Mouse (Mus musculus) gastrocnemius, adult 18-20 months (tissue): Measurements from ENCODE around the gene N4bp1. TPM values are rescaled to one million over a fixed set of nuclear protein-coding genes. Genes with fewer than 3 reads are reported as not detected.

Experiments used
- DNase-seq: peaks from one replicate; pipeline ENCODE4 v3.0.0; 2021; ENCODE audit warnings: low spot score
- long read RNA-seq, 2 experiments: library from polyadenylated mRNA; stranded (forward); transcript quantifications; one replicate each; pipeline ENCODE4 v2.0.0; 2021
- total RNA-seq, 2 experiments: library from RNA; stranded (reverse); gene quantifications; 2 replicates each; pipeline ENCODE4 v1.2.3; 2021

N4bp1 gene
- total RNA-seq: 10 to 100 TPM; 16.4 to 18.2 TPM
- long read RNA-seq, experiment 1, full-length matches to known transcripts: 11 of 19 reads
- long read RNA-seq, experiment 1, partial matches to known transcripts: 2 of 19 reads
- long read RNA-seq, experiment 1, other reads (novel, unspliced or antisense): 6 of 19 reads
- long read RNA-seq, experiment 2, full-length matches to known transcripts: 3 of 13 reads
- long read RNA-seq, experiment 2, partial matches to known transcripts: 1 of 13 reads
- long read RNA-seq, experiment 2, other reads (novel, unspliced or antisense): 9 of 13 reads

DNA sequence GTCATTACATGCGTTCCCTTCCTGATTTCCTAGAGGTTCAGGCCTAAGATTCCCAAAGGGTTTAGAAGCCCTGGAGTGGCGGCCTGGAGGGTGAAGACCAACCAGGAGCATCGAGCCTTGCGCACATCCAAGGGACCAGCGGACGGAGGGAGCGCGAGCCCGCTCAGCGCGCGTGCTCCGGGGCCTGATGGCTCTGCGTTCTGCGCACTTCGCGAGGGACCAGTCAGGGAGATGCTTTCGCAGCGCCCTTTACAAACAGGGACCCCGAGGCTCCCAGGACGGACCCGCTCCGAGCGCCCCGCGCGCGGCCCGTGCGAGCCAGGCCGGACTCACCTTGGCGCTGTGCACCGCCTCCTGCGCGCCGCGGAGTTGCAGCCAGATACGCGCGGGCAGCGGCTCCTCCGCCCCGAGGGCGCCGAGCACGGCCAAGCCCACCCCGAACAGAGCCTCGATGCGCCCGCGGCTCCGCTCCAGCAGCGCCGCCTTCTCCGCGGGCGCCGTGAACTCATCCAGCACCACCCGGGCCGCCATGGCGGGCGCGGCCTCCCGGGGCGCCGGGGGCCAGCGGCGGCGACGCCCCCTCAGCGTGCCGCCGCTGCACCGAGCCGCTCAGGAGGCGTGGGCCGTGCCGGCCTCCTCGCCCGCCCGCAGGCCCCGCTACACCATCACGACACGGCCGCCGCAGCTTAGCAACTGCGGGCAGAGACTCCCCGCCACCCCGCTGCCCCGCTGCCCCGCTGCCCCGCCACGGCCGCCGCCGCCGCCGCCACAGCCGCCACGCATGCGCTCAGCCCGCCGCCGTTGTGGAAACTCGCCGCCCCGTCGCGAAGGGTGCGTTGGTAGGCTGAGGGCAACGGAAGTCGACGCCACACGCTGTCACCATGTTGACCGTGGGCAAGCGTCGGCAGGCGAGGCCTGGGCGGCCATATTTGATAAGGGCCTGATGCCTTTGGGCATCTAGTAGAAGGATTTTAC is at the start of gene N4bp1:
Gene N4bp1 (minus strand): TSS at position 770 of the 975 bp plus-strand sequence.
- peak; percentile 93 for DNase-seq

DNA sequence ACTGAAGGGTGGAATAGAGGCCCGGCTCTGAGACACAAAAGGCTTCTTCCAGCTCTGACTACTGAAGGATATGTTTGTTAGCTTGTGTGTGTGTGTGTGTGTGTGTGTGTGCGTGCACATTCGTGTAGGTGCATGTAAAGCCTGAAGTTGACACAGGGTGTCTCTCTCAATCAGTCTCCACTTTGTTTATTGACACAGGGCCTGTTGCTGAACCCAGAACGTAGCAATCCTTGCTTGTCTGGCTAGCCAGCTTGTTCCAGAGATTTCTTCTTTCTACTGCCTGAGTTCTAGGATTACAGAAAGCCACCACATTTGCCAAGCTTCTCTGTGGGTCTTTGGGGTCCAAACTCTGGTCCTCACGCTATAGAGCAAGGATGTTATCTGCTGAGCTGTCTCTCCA is 49.8 kb upstream of the N4bp1 start:
- DNase-seq: no peak

DNA sequence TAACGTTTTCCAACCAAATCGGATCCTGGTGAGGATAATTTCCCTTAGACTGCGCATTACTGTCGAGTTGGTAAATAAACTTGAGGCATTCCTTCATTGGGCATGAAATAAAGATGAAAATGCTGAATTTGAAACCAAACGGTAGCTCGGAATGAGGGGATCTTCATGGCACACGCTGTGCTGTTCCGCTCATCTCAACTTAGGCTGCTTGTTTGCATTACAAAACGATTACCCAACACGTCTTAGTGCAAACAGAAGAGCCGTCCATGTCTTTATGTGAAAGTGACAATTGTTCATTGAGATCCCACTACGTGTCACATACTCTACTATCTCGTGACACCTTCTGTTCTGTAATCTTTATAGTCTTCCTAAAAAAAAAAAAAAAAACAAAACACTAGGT is 49.3 kb upstream of the N4bp1 start:
- no peak for DNase-seq

- peak; percentile 59 for DNase-seq
Measured at GRCm38 (mm10) chr8:86933898-86934297, 48.8 kb upstream of the N4bp1 start.

DNA sequence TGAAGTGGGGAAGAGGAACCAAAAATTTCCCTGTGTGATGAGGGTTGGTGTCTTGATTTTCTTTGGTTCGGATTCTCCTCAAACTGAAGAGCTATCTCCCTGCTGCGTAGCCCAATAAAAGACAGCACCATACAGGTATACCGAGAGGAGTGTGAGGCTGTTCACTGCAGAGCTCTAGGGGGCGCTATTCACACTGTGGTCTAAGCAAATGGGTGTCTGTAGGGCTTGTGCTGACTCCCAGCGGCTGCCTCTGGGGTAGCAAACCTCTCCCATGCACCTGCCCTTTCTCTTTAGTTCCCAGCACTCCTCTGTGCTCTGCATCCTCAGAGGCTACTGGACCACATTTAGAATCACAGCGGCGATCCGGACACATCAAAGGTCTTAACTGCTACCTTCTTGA is 41.2 kb upstream of the N4bp1 start:
- no peak for DNase-seq

- DNase-seq: no peak
Measured at GRCm38 (mm10) chr8:86923219-86923835, 38.3 kb upstream of the N4bp1 start.

DNA sequence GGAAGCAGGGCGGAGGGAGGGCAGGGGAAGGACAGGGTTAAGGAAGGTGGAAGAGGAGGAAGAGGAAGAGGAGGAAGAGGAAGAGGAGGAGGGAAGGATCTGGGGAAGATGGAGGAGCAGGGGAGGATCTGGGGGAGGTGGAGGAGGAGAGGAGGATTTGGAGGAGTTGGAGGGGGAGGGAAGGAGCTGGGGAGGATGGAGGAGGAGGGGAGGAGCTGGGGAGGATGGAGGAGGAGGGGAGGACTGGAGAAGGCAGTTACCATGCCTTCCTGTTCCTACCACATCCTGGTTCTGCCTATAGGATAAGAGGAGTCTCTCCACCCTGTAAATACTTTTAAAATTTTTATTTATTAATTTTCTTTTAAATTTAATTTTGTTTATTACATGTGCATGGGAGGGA is 37.6 kb upstream of the N4bp1 start:
- DNase-seq: no peak

DNA sequence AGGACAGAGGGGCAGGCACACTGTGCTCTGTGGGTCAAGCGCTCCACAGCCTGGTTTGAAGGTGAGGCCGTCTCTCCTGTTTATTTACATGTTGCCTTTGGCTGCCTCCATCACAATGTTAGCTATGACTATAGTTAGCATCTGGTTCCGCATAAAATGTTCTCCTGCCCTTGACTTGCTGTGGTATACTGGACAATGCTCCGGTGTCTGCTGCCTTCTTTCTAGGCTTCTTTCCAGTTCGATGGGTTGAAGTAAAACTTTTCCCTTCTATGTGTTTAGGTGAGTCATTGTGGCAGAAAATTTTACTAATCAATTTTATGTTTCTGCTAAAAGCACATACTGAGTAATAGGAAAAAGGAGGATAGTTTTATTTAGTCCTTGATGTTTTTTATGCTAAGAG is 37.1 kb upstream of the N4bp1 start:
- no peak for DNase-seq

GRCm38 (mm10) chr8:86920996-86921395 is 35.9 kb upstream of the N4bp1 start:
- no peak for DNase-seq

DNA sequence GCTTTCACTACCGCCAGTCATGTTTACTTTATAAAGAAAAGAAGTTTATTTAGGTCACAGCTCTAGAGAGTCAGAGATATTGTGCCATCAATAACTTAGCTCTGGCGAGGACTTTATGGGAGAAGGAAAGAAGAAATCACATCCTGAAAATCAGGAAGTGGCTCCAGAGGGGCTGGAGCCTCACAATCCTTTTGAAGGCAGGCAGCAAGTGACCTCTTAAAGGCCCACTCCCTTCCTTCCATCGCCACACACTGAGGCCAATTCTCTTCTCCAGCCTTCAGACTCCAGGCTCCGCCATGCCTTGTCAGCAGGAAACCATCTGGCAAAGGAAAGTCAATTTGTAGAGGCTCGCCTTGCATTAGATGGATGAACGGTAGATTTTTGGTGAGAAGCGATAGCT is 35.4 kb upstream of the N4bp1 start:
- no peak for DNase-seq

GRCm38 (mm10) chr8:86920024-86920423 is 35.0 kb upstream of the N4bp1 start:
- no peak for DNase-seq

- DNase-seq: no peak
Measured at GRCm38 (mm10) chr8:86919262-86919661, 34.2 kb upstream of the N4bp1 start.

- DNase-seq: no peak
Measured at GRCm38 (mm10) chr8:86918093-86918492, 33.0 kb upstream of the N4bp1 start.

- DNase-seq: no peak
Measured at GRCm38 (mm10) chr8:86917689-86918088, 32.6 kb upstream of the N4bp1 start.

DNA sequence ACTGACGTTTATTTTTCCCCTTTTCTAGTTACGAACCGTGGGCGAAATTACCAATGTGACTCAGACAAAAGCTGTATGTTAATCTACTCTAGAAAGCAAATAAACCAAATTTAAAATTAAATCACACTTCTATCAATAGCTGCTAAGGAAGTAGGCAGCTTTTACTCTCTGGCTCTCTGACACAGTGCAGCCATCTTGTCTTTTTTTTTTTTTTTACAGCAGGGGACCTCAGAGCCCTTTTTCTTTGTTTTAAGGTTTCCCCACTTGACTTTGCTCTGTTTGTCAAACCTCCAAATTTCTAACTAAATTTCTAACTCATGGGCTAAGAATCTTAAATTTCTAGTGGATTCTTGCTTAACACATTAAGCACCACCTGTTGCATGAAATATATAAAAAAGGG is 31.3 kb upstream of the N4bp1 start:
- DNase-seq: no peak

DNA sequence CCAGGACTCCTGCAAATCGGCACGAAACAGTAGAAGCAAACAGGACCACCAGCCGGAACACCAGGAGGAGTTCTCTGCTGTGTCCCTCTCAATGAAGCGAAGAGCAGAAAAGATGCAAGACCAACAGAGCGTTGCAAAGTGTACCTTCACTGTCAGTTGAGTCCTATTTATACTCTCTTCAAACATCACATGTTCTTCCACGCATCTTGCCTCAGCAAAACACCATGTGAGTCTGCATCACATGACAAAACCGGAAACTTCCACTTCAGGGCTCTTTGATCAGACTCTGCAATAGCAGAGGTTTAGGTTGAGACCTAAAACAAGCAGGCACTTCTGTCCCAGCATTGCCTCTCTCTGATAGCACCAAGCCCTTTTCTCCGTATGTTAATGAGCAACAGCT is 26.1 kb upstream of the N4bp1 start:
- no peak for DNase-seq

DNA sequence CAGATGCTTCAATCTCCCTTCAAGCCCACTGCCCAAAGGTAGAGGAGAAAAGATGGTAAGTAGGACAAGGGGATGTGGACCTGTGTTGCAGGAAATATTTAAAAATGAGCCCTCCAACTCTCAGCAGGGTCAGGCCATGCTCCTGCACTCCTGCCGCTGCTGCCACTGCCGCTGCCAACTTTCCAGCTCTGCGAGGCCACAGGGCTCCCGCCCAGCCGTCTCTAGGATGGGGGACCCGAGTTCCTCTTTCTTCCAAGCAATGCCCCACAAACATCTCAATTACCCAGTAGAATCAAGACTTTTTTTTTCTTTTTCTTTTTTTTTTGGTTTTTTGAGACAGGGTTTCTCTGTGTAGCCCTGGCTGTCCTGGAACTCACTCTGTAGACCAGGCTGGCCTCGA is 25.2 kb upstream of the N4bp1 start:
- DNase-seq: no peak

- peak; percentile 67 for DNase-seq
Measured at GRCm38 (mm10) chr8:86908536-86908935, 23.5 kb upstream of the N4bp1 start.

- DNase-seq: no peak
Measured at GRCm38 (mm10) chr8:86904911-86905310, 19.9 kb upstream of the N4bp1 start.

DNA sequence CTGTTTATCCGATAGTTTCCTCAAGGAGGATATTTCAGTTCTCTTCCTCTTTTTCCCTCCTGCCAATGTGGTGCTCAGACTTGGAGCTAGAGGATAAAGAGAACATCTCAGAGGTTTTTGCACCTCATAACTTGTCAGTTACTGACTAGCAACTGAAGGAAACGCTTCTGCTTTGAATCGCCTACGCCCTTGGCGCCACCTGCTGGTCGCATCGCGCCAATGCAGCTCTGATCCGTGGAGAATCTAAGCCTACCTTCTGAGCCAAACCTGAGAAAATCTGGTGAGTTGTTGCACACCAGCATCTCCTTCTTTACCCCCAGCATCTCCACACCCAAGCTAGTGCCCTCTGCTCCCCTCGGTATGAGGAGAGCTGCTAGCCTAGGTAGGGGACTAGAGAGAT is 18.0 kb upstream of the N4bp1 start:
- peak; percentile 85 for DNase-seq

DNA sequence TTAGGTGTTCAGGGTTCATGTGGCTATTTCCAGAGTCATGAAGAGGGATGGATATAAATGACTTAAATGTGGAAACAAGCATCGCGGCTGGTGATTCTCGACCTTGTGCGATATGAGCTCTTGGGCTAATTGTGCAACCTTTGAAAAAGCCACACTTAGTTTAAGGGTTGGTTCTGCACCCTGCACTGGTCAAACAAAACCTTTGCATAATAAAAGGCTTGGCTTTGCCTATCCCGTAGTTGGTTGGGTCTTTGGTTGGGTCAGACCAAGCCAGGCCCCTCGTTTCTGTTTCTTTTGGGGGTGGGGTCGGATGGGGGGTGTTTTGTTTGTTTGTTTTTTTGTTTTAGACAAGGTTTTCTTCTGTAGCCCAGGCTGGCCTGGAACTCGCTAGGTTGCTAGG is 17.6 kb upstream of the N4bp1 start:
- DNase-seq: no peak

- DNase-seq: peak; percentile 29
Measured at GRCm38 (mm10) chr8:86901972-86902371, 16.9 kb upstream of the N4bp1 start.
